Mouse (Mus musculus): ENCODE results near the gene Mkrn2os. TPM values are rescaled to one million over a fixed set of nuclear protein-coding genes. Genes with fewer than 3 reads are reported as not detected.

Gene Mkrn2os
- total and polyA plus RNA-seq, 3 experiments = 0.46 TPM; not detected in 2

- H3K27me3 ChIP-seq (ENCODE audit: control insufficient read depth in 1 of 2, insufficient read depth in 2 of 2, low read length in 2 of 2) = peaks cover 2 to 3% of the 10 kb centered on the region in 2 experiments; a peak in 3 of 4 replicates
- peak; percentile 99 for TF ChIP-seq SMC3 (IDR thresholded peaks at IDR 0.05; ENCODE audit: low read depth, low read length)
- TF ChIP-seq CTCF (IDR thresholded peaks at IDR 0.05 in 2 of 3, conservative IDR thresholded peaks at IDR 0.05 in 1 of 3; ENCODE audit: control insufficient read depth in 1 of 3, insufficient read depth in 1 of 3, low read depth in 2 of 3, low read length in 3 of 3, poor library complexity in 1 of 3, severe bottlenecking in 1 of 3) = peak; percentile 89 to 95 (median 94)
- TF ChIP-seq E2F4 (IDR thresholded peaks at IDR 0.05; ENCODE audit: borderline replicate concordance, low read depth, low read length) = no peak
- TF ChIP-seq ZC3H11A (IDR thresholded peaks at IDR 0.05; ENCODE audit: low read depth, low read length) = peak; percentile 99
- TF ChIP-seq RAD21 (IDR thresholded peaks at IDR 0.05; ENCODE audit: low read depth, low read length) = peak; percentile 98
- TF ChIP-seq TCF12 (IDR thresholded peaks at IDR 0.05; ENCODE audit: low read depth, low read length) = no peak
- TF ChIP-seq TBP (IDR thresholded peaks at IDR 0.05; ENCODE audit: low read depth, low read length) = no peak
- no peak for TF ChIP-seq UBTF (IDR thresholded peaks at IDR 0.05; ENCODE audit: borderline replicate concordance, insufficient read depth, low read depth, low read length)
- no peak overlapping the region for H3K27ac ChIP-seq (ENCODE audit: control insufficient read depth, low read depth, low read length)
- H3K4me3 ChIP-seq (ENCODE audit: control insufficient read depth in 1 of 2, insufficient read depth in 1 of 2, low read depth in 2 of 2, low read length in 2 of 2) = peak overlapping the region in 1 of 2 experiments; percentile 41; a peak in 2 of 4 replicates
- H3K9me3 ChIP-seq (replicated peaks; ENCODE audit: insufficient read depth, low read length) = no peaks in the 10 kb centered on the region
- H3K79me2 ChIP-seq (ENCODE audit: control insufficient read depth, insufficient read depth, low read length, poor library complexity) = no peaks in the 10 kb centered on the region
- peaks cover 0 to 1% of the 10 kb centered on the region in 2 experiments; a peak in 2 of 4 replicates for H3K36me3 ChIP-seq (ENCODE audit: control insufficient read depth in 1 of 2, insufficient read depth in 2 of 2, low read length in 2 of 2)
- DNase-seq (ENCODE audit: low read depth, low spot score) = peak; percentile 70
- peaks cover 0 to 3% of the 10 kb centered on the region in 2 experiments; a peak in 2 of 4 replicates for H3K4me1 ChIP-seq (ENCODE audit: control insufficient read depth in 1 of 2, insufficient read depth in 2 of 2, low read length in 2 of 2)
- peak overlapping the region; percentile 42; the same call in 1 of the 2 replicates for H3K9ac ChIP-seq (ENCODE audit: control insufficient read depth, low read depth, low read length, poor library complexity, severe bottlenecking)
These were observed 53.5 kb downstream of the Mkrn2os start for GRCm38 (mm10) chr6:115538645-115539429.

DNA sequence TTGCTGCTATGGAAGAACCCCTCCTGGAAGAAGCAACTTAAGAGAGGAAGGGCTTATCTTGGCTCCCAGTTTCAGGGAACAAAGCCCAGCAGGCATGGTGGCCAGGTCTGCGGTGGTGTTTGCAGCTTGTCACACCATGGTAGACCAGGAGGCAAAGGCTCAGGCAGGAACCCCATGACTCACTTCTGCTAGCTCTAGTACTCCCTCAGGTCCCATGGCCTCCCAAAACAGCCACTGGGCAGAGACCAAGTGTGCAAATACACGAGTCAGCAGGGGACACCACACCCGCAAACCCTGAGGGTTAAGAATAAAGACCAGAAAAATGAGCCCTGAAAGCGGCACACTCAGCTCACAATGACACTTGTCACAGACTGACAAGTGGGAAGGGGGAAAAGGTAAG lies 56.2 kb downstream of the Mkrn2os start:
- Histone ChIP-seq H3K27me3 (ENCODE audit: control insufficient read depth in 1 of 2, insufficient read depth in 2 of 2, low read length in 2 of 2) (peaks cover 2 to 3% of the 10 kb centered on the region in 2 experiments; a peak in 3 of 4 replicates), H3K79me2 (ENCODE audit: control insufficient read depth, insufficient read depth, low read length, poor library complexity) (no peaks in the 10 kb centered on the region), H3K36me3 (ENCODE audit: control insufficient read depth in 1 of 2, insufficient read depth in 2 of 2, low read length in 2 of 2) (no peaks in the 10 kb centered on the region), H3K27ac (ENCODE audit: control insufficient read depth, low read depth, low read length) (no peak overlapping the region), H3K9me3 (replicated peaks; ENCODE audit: insufficient read depth, low read length) (no peaks in the 10 kb centered on the region), H3K4me1 (ENCODE audit: control insufficient read depth in 1 of 2, insufficient read depth in 2 of 2, low read length in 2 of 2) (no peaks in the 10 kb centered on the region), H3K9ac (ENCODE audit: control insufficient read depth, low read depth, low read length, poor library complexity, severe bottlenecking) (no peak overlapping the region), H3K4me3 (ENCODE audit: control insufficient read depth in 1 of 2, insufficient read depth in 1 of 2, low read depth in 2 of 2, low read length in 2 of 2) (no peak overlapping the region)
- TF ChIP-seq ZMIZ1 (IDR thresholded peaks at IDR 0.05; ENCODE audit: low read depth, low read length) = no peak
- TF ChIP-seq MAX (IDR thresholded peaks at IDR 0.05; ENCODE audit: low read length) = no peak
- no peak for TF ChIP-seq SIN3A (IDR thresholded peaks at IDR 0.05; ENCODE audit: low read length)
- TF ChIP-seq GATA1 (IDR thresholded peaks at IDR 0.05; ENCODE audit: low read depth, low read length) = no peak
- no peak for TF ChIP-seq HCFC1 (IDR thresholded peaks at IDR 0.05; ENCODE audit: low read depth, low read length)
- TF ChIP-seq NRF1 (IDR thresholded peaks at IDR 0.05; ENCODE audit: insufficient read depth, low read depth, low read length, poor library complexity, severe bottlenecking) = no peak
- TF ChIP-seq RAD21 (IDR thresholded peaks at IDR 0.05; ENCODE audit: low read depth, low read length) = no peak
- no peak for TF ChIP-seq RCOR1 (IDR thresholded peaks at IDR 0.05; ENCODE audit: low read depth, low read length)
- TF ChIP-seq JUND (IDR thresholded peaks at IDR 0.05; ENCODE audit: low read depth, low read length) = no peak
- TF ChIP-seq MYC (IDR thresholded peaks at IDR 0.05; ENCODE audit: low read depth, low read length) = no peak
- no peak for TF ChIP-seq CTCF (IDR thresholded peaks at IDR 0.05 in 2 of 3, conservative IDR thresholded peaks at IDR 0.05 in 1 of 3; ENCODE audit: control insufficient read depth in 1 of 3, insufficient read depth in 1 of 3, low read depth in 2 of 3, low read length in 3 of 3, poor library complexity in 1 of 3, severe bottlenecking in 1 of 3)
- no peak for TF ChIP-seq NELFE (IDR thresholded peaks at IDR 0.05; ENCODE audit: low read depth, low read length)
- no peak for TF ChIP-seq MEF2A (IDR thresholded peaks at IDR 0.05; ENCODE audit: extremely low read depth, insufficient replicate concordance, low read depth, low read length, poor library complexity, severe bottlenecking)
- no peak for TF ChIP-seq SMC3 (IDR thresholded peaks at IDR 0.05; ENCODE audit: low read depth, low read length)
- no peak for TF ChIP-seq USF2 (IDR thresholded peaks at IDR 0.05; ENCODE audit: borderline replicate concordance in 1 of 2, insufficient read depth in 1 of 2, low read depth in 1 of 2, low read length in 2 of 2)
- TF ChIP-seq UBTF (IDR thresholded peaks at IDR 0.05; ENCODE audit: borderline replicate concordance, insufficient read depth, low read depth, low read length) = no peak
- TF ChIP-seq POLR2A (IDR thresholded peaks at IDR 0.05; ENCODE audit: control insufficient read depth in 1 of 2, insufficient read depth in 1 of 2, low read depth in 1 of 2, low read length in 2 of 2, poor library complexity in 1 of 2) = no peak
- TF ChIP-seq POLR2AphosphoS2 (IDR thresholded peaks at IDR 0.05; ENCODE audit: low read length) = no peak
- TF ChIP-seq POLR2AphosphoS5 (IDR thresholded peaks at IDR 0.05; ENCODE audit: borderline replicate concordance, low read depth, low read length) = no peak
- TF ChIP-seq E2F4 (IDR thresholded peaks at IDR 0.05; ENCODE audit: borderline replicate concordance, low read depth, low read length) = no peak
- no peak for DNase-seq (ENCODE audit: low read depth, low spot score)

All from MEL (cell line).